Mouse (Mus musculus) natural killer cell, adult 2 months (primary cell): Measurements from ENCODE around the gene Cited4.

Experiments
- DNase-seq, 2 experiments: peaks; one replicate each; pipeline ENCODE4 v3.0.0; 2022; ENCODE audit warnings: low spot score in 2 of 2

Cited4 gene

GRCm38 (mm10) chr4:120680953-120681352, 14.6 kb downstream of the Cited4 start:
- peak in 1 of 2 experiments; percentile 21 for DNase-seq

- DNase-seq: peak; percentile 42 to 44
These were observed 15.8 kb downstream of the Cited4 start for GRCm38 (mm10) chr4:120682168-120682567.

- no peak for DNase-seq
These were observed 17.1 kb downstream of the Cited4 start for GRCm38 (mm10) chr4:120683278-120683997.

- no peak for DNase-seq
These were observed 20.9 kb downstream of the Cited4 start for GRCm38 (mm10) chr4:120687282-120687681.

GRCm38 (mm10) chr4:120689317-120689716, 22.9 kb downstream of the Cited4 start:
- DNase-seq: no peak

GRCm38 (mm10) chr4:120692717-120693116, 26.3 kb downstream of the Cited4 start:
- DNase-seq: no peak

GRCm38 (mm10) chr4:120697353-120697752, 31.0 kb downstream of the Cited4 start:
- DNase-seq: no peak

- no peak for DNase-seq
These were observed 31.6 kb downstream of the Cited4 start for GRCm38 (mm10) chr4:120697799-120698484.

GRCm38 (mm10) chr4:120701180-120701579, 34.8 kb downstream of the Cited4 start:
- DNase-seq: no peak

GRCm38 (mm10) chr4:120702056-120702455, 35.7 kb downstream of the Cited4 start:
- no peak for DNase-seq

GRCm38 (mm10) chr4:120702511-120702910, 36.1 kb downstream of the Cited4 start:
- DNase-seq: no peak

- no peak for DNase-seq
These were observed 45.9 kb downstream of the Cited4 start for GRCm38 (mm10) chr4:120712236-120712635.

GRCm38 (mm10) chr4:120713021-120713420, 46.6 kb downstream of the Cited4 start:
- DNase-seq: no peak

- DNase-seq: no peak
These were observed 47.6 kb downstream of the Cited4 start for GRCm38 (mm10) chr4:120713856-120714497.

- peak; percentile 14 to 28 for DNase-seq
These were observed 49.8 kb downstream of the Cited4 start for GRCm38 (mm10) chr4:120716141-120716571.

GRCm38 (mm10) chr4:120716765-120717164, 50.4 kb downstream of the Cited4 start:
- DNase-seq: no peak
